Mouse (Mus musculus) forebrain, postnatal 0 days (tissue): ENCODE measurements around the gene Otud3. TPM values are rescaled to one million over a fixed set of nuclear protein-coding genes. Genes with fewer than 3 reads are reported as not detected.

Source experiments
- ATAC-seq: fragments of 200-750 bp; cut with Nextera tagmentation; 2 replicates; pipeline ENCODE4 v1.8.0; 2017; ENCODE audit warnings: mild to moderate bottlenecking, moderate library complexity
- DNase-seq: peaks from one replicate; pipeline ENCODE4 v3.0.0-alpha.2; 2015
- H3K27ac ChIP-seq: fragments of 300-500 bp; sonication (generic); 2 replicates; pipeline ENCODE4 v1.5.1; 2014; ENCODE audit warnings: low read depth, mild to moderate bottlenecking, antibody characterized with exemption, low read length, moderate library complexity, mixed read lengths
- H3K27me3 ChIP-seq: fragments of 300-500 bp; sonication (generic); 2 replicates; pipeline ENCODE4 v1.6.1; 2014; ENCODE audit warnings: mild to moderate bottlenecking, low read length, mixed read lengths; ENCODE audit not compliant: insufficient read depth
- H3K36me3 ChIP-seq: fragments of 300-500 bp; sonication (generic); 2 replicates; pipeline ENCODE4 v1.6.1; 2014; ENCODE audit warnings: mild to moderate bottlenecking, moderate library complexity; ENCODE audit not compliant: insufficient read depth
- H3K4me1 ChIP-seq: fragments of 300-500 bp; sonication (generic); 2 replicates; pipeline ENCODE4 v1.6.1; 2014; ENCODE audit warnings: antibody characterized with exemption; ENCODE audit not compliant: insufficient read depth
- H3K4me2 ChIP-seq: fragments of 300-500 bp; sonication (generic); 2 replicates; pipeline ENCODE4 v1.6.1; 2014; ENCODE audit warnings: low read depth, mild to moderate bottlenecking, moderate library complexity
- H3K4me3 ChIP-seq: fragments of 300-500 bp; sonication (generic); 2 replicates; pipeline ENCODE4 v1.5.1; 2014; ENCODE audit warnings: low read depth, low read length, mixed read lengths
- H3K9ac ChIP-seq: fragments of 300-500 bp; sonication (generic); 2 replicates; pipeline ENCODE4 v1.6.1; 2014; ENCODE audit warnings: mild to moderate bottlenecking
- H3K9me3 ChIP-seq: fragments of 300-500 bp; sonication (generic); 2 replicates; pipeline ENCODE4 v1.6.1; 2016; ENCODE audit warnings: low read length
- CTCF ChIP-seq: sonication (generic); IDR thresholded peaks from 2 replicates; pipeline ENCODE4 v1.5.1; 2016; ENCODE audit warnings: antibody characterized with exemption, control low read depth, low read depth
- WGBS: fragments of 180-500 bp; shearing (Covaris S2); extraction: QIAGEN DNeasy Blood & Tissue Kit; methylation state at CpG from one replicate; pipeline ENCODE4 v1.1.7; 2014; 5-methylcytosine and 5-hydroxymethylcytosine counted together
- polyA plus RNA-seq: library from polyadenylated mRNA; unstranded; fragments of >200 nt; fragmentation: Nextera tagmentation; extraction: Ambion mirVana; gene quantifications from 2 replicates; pipeline ENCODE4 v1.2.1, GENCODE M21; 2015
- total RNA-seq: library from RNA; depleted of rRNA; stranded (reverse); fragments of >200 nt; gene quantifications from 2 replicates; pipeline ENCODE4 v1.2.3, GENCODE M21; 2014

Otud3 gene
- total and polyA plus RNA-seq, 2 experiments from 2014 or later = 2.6 to 13.1 TPM

DNA sequence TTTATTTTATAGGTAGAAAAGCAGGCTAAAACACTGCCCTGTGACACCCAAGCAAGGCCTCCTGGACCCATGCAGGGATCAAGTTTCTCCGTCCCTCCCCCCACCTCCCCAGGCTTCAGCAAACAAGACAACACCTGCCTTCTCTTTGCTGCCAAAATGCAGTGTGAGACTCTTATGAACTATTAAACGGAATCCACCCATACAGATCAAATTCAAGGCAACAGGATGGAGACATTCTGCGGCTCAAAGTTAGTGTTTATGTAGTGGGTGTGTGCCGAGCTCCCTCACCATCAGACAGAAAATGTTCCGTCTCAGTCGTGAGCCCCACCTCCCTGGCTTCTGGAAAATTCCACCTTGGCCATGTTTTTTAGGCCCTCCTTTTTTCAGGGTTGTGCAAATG is 28.2 kb upstream of the Otud3 start:
- H3K9ac ChIP-seq = no peak overlapping the region
- ATAC-seq (no peak), DNase-seq (no peak)
- no peak for TF ChIP-seq CTCF
- no peaks in the 10 kb centered on the region for H3K27me3 ChIP-seq
- no peak overlapping the region for H3K4me2 ChIP-seq
- WGBS = 63% methylated on average over 6 of the region's 6 CpGs
- H3K4me1 ChIP-seq = no peaks in the 10 kb centered on the region
- no peaks in the 10 kb centered on the region for H3K36me3 ChIP-seq
- H3K4me3 ChIP-seq = no peak overlapping the region
- H3K9me3 ChIP-seq = no peaks in the 10 kb centered on the region
- no peak overlapping the region for H3K27ac ChIP-seq

- H3K9ac ChIP-seq = no peak overlapping the region
- WGBS = 30% methylated on average over 7 of the region's 7 CpGs
These were observed 27.7 kb upstream of the Otud3 start for GRCm38 (mm10) chr4:138941401-138941800.

DNA sequence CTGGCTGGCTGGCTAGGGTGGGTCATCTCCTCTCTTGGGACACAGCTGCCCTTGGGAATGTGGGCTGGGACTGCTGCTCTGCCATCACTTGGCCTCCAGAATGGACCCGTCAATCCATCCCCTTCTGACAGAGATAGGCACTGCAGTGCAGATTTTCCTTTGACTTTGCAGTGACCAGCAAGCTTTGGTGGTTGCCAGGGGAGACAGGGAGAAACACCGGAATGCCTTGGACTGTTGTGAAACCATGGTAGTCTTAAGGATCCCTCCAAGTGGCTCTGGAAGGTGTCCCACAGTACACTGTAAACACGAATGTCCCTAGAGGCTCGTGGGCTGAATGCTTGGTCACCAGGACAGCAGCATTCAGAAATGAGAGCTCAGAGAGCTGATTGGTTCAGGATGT is 25.7 kb upstream of the Otud3 start:
- no peak for TF ChIP-seq CTCF
- no peaks in the 10 kb centered on the region for H3K27me3 ChIP-seq
- DNase-seq (no peak), ATAC-seq (no peak)
- H3K4me3 ChIP-seq = no peak overlapping the region
- H3K9ac ChIP-seq = no peak overlapping the region
- no peak overlapping the region for H3K27ac ChIP-seq
- no peaks in the 10 kb centered on the region for H3K36me3 ChIP-seq
- no peaks in the 10 kb centered on the region for H3K9me3 ChIP-seq
- H3K4me2 ChIP-seq = no peak overlapping the region
- 61% methylated on average over 4 of the region's 4 CpGs for WGBS
- no peaks in the 10 kb centered on the region for H3K4me1 ChIP-seq

More at GRCm38 (mm10) chr4:138941401-138941800, 27.7 kb upstream of the Otud3 start:
- H3K27me3 ChIP-seq = no peaks in the 10 kb centered on the region
- no peak for TF ChIP-seq CTCF
- H3K4me3 ChIP-seq = no peak overlapping the region
- no peak for DNase-seq
- no peak for ATAC-seq
- no peaks in the 10 kb centered on the region for H3K36me3 ChIP-seq
- no peaks in the 10 kb centered on the region for H3K4me1 ChIP-seq
- H3K4me2 ChIP-seq = no peak overlapping the region
- no peaks in the 10 kb centered on the region for H3K9me3 ChIP-seq
- H3K27ac ChIP-seq = no peak overlapping the region

DNA sequence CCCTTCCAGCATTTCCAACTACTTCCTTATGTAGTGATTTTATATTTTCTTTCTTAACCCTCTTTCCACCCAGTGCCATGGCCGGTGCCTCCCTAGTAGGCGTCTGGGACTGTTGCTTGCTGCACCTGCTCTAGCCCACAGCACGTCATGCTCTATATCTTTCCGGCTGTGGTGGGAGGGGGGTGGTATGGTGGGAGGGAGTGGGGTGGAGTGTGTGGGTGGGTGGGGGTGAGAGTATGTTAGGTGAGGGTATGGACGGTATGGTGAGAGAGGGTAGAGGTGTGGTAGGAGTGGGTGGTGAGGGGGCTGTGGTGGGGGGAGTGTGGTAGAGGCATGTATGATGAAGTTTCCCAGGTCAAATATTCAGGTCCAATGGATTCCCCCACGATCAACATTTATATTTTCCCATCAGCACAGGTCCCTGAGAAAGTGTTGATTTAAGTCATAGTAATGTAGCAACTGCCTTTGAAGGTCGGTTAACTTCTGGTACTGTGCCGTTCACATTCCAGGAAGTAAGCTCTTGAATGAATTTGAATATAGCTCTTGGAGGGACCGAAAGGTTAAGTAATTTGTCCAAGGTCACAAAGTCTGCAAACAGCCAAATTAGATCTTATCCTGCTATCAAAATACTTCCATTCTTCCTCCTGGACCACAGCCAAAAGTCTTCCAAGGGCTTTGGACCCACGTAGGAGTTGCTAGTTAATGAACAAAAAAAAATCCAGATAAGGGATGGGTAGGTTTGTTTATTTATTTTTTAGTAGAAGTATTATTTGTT is 24.9 kb upstream of the Otud3 start:
- Histone ChIP-seq H3K9me3 (no peaks in the 10 kb centered on the region), H3K4me3 (no peak overlapping the region), H3K27me3 (no peaks in the 10 kb centered on the region), H3K4me2 (no peak overlapping the region), H3K27ac (no peak overlapping the region), H3K36me3 (no peaks in the 10 kb centered on the region), H3K4me1 (no peaks in the 10 kb centered on the region), H3K9ac (no peak overlapping the region)
- ATAC-seq = no peak
- TF ChIP-seq CTCF = no peak
- WGBS = 73% methylated on average over 10 of the region's 10 CpGs
- DNase-seq = no peak

GRCm38 (mm10) chr4:138934456-138935145 is 20.9 kb upstream of the Otud3 start:
- H3K27ac ChIP-seq = no peak overlapping the region
- no peak overlapping the region for H3K4me3 ChIP-seq
- DNase-seq (no peak), ATAC-seq (no peak)
- H3K4me2 ChIP-seq = no peak overlapping the region
- H3K27me3 ChIP-seq = no peaks in the 10 kb centered on the region
- H3K36me3 ChIP-seq = no peaks in the 10 kb centered on the region
- no peaks in the 10 kb centered on the region for H3K4me1 ChIP-seq
- no peak overlapping the region for H3K9ac ChIP-seq
- no peaks in the 10 kb centered on the region for H3K9me3 ChIP-seq
- WGBS = 82% methylated on average over 11 of the region's 11 CpGs
- TF ChIP-seq CTCF = no peak

DNA sequence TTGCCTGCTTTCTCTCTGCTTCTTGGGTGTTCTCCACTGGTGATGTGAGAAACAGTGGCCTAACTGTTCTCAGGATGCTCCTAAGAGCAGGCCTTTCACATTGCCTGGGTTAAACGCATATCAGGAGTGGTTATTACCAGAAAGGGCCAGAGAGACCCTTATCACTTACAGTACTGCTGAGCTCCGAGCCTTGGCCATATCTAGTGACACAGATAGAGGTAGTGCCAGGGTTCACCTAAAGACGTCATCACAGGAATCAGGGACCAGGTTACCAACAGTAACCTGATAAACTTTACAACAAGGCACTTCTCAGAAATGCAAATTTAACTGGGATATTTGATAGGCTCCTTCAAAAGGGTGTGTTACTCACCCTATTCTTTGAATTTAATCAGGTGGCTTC is 20.1 kb upstream of the Otud3 start:
- no peak for DNase-seq
- Histone ChIP-seq H3K9me3 (no peaks in the 10 kb centered on the region), H3K4me1 (no peaks in the 10 kb centered on the region), H3K36me3 (no peaks in the 10 kb centered on the region), H3K4me2 (no peak overlapping the region), H3K4me3 (no peak overlapping the region), H3K27me3 (no peaks in the 10 kb centered on the region), H3K9ac (no peak overlapping the region), H3K27ac (no peak overlapping the region)
- no peak for TF ChIP-seq CTCF
- WGBS = 80% methylated on average over 3 of the region's 3 CpGs
- ATAC-seq = no peak

GRCm38 (mm10) chr4:138925561-138925960 is 11.8 kb upstream of the Otud3 start:
- Histone ChIP-seq H3K27me3 (no peaks in the 10 kb centered on the region), H3K9me3 (no peaks in the 10 kb centered on the region), H3K27ac (no peak overlapping the region), H3K9ac (no peak overlapping the region), H3K4me2 (no peak overlapping the region), H3K4me1 (no peaks in the 10 kb centered on the region), H3K4me3 (no peak overlapping the region), H3K36me3 (no peaks in the 10 kb centered on the region)
- TF ChIP-seq CTCF = no peak
- ATAC-seq (no peak), DNase-seq (no peak)
- 70% methylated on average over 2 of the region's 2 CpGs for WGBS
